Mouse (Mus musculus) spleen, adult 12 weeks (tissue): ENCODE measurements around the gene Gm9789.
"Not testable (repeated sequence)": the region's sequence is repeated elsewhere in the genome, so short reads cannot be mapped to it uniquely, and the experiment has no call there.

Experiments used
- DNase-seq: peaks from one replicate; pipeline ENCODE4 v3.0.0; 2022; ENCODE audit warnings: low spot score

Gm9789 gene

GRCm38 (mm10) chr16:89157652-89158051 lies at the start of gene Gm9789:
Gene Gm9789 (plus strand): TSS chr16:89157952.
- DNase-seq: no peak

GRCm38 (mm10) chr16:89140551-89140950 lies 17.2 kb upstream of the Gm9789 start, which contains the start of gene Gm6358:
Gene Gm6358 (plus strand): TSS chr16:89140851.
- no peak for DNase-seq

- DNase-seq: no peak
Observed at GRCm38 (mm10) chr16:89150786-89151185, 7.0 kb upstream of the Gm9789 start, which contains the start of gene Gm10061. Gene Gm10061 (plus strand): TSS chr16:89151086.

GRCm38 (mm10) chr16:89169190-89169589 lies 11.4 kb downstream of the Gm9789 start, which contains the start of gene Gm7735:
Gene Gm7735 (plus strand): TSS chr16:89169490.
- not testable (repeated sequence) for DNase-seq

GRCm38 (mm10) chr16:89174435-89174834 lies 16.7 kb downstream of the Gm9789 start, which contains the start of gene 1110057P08Rik:
Gene 1110057P08Rik (plus strand): TSS chr16:89174735.
- DNase-seq: no peak

GRCm38 (mm10) chr16:89188621-89189020 lies 30.9 kb downstream of the Gm9789 start:
- no peak for DNase-seq

- DNase-seq: no peak
Observed at GRCm38 (mm10) chr16:89205561-89205960, 47.8 kb downstream of the Gm9789 start, which contains the start of gene Krtap20-2. Gene Krtap20-2 (plus strand): TSS chr16:89205861.
